Mouse (Mus musculus) midbrain, embryonic 12.5 days (tissue): ENCODE measurements around the gene Slc35c1. TPM values are rescaled to one million over a fixed set of nuclear protein-coding genes. Genes with fewer than 3 reads are reported as not detected.
"Not testable (repeated sequence)": the region's sequence is repeated elsewhere in the genome, so short reads cannot be mapped to it uniquely, and the experiment has no call there.

Experiments
- ATAC-seq: fragments of 200-750 bp; cut with Nextera tagmentation; 2 replicates; pipeline ENCODE4 v1.8.0; 2017; ENCODE audit warnings: low read depth, moderate TSS enrichment, moderate library complexity; ENCODE audit not compliant: low FRiP score
- H3K27ac ChIP-seq: fragments of 300-500 bp; sonication (generic); replicated peaks from 2 replicates; pipeline ENCODE4 v1.5.1; 2016; ENCODE audit warnings: mild to moderate bottlenecking
- H3K27me3 ChIP-seq: fragments of 300-500 bp; sonication (generic); 2 replicates; pipeline ENCODE4 v1.6.1; 2016; ENCODE audit warnings: mild to moderate bottlenecking
- H3K36me3 ChIP-seq: fragments of 300-500 bp; sonication (generic); 2 replicates; pipeline ENCODE4 v1.6.1; 2016
- H3K4me1 ChIP-seq: fragments of 300-500 bp; sonication (generic); 2 replicates; pipeline ENCODE4 v1.6.1; 2016
- H3K4me2 ChIP-seq: fragments of 300-500 bp; sonication (generic); replicated peaks from 2 replicates; pipeline ENCODE4 v1.6.1; 2016; ENCODE audit warnings: mild to moderate bottlenecking, moderate library complexity
- H3K4me3 ChIP-seq: fragments of 300-500 bp; sonication (generic); 2 replicates; pipeline ENCODE4 v1.5.1; 2016; ENCODE audit warnings: mild to moderate bottlenecking
- H3K9ac ChIP-seq: fragments of 300-500 bp; sonication (generic); replicated peaks from 2 replicates; pipeline ENCODE4 v1.6.1; 2016; ENCODE audit warnings: mild to moderate bottlenecking, moderate library complexity
- H3K9me3 ChIP-seq: fragments of 300-500 bp; sonication (generic); 2 replicates; pipeline ENCODE4 v1.6.1; 2016; ENCODE audit warnings: mild to moderate bottlenecking
- WGBS: fragments of 180-500 bp; shearing (Covaris S2); methylation state at CpG from one replicate; pipeline ENCODE4 v1.1.7; 2016; 5-methylcytosine and 5-hydroxymethylcytosine counted together
- polyA plus RNA-seq: library from polyadenylated mRNA; unstranded; fragments of >200 nt; fragmentation: Nextera tagmentation; extraction: Ambion mirVana; gene quantifications from 2 replicates; pipeline ENCODE4 v1.2.1, GENCODE M21; 2016

The Slc35c1 gene
- polyA plus RNA-seq, 1 experiment from 2014 or later: 9.3 TPM

DNA sequence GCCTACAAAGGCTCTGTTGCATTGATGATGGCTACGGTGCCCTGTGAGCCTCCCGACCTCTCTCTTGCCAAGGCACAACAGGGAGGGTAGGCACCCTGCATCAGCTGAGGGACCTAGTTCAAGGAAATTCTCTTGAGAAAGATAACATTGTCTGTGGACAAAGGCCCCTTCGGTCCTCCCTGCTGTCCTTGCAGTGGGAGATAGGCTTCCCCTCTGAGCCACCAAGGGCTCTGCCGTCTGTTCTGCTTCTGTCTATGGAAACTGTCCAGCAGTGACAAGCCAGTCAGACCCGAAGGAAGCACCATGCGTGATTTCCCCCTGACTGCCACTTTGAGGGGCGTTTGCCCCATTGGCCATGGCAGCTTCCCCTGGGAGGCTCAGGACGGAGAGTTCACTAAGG lies 27.5 kb upstream of the Slc35c1 start:
- no peak overlapping the region for H3K27ac ChIP-seq
- ATAC-seq: no peak
- no peak overlapping the region for H3K4me2 ChIP-seq
- 83% methylated on average over 8 of the region's 8 CpGs for WGBS
- no peaks in the 10 kb centered on the region for H3K9me3 ChIP-seq
- no peak overlapping the region for H3K9ac ChIP-seq
- H3K4me3 ChIP-seq: no peak overlapping the region
- H3K27me3 ChIP-seq: peaks cover 33% of the 10 kb centered on the region
- no peaks in the 10 kb centered on the region for H3K36me3 ChIP-seq
- H3K4me1 ChIP-seq: peaks cover 17% of the 10 kb centered on the region

DNA sequence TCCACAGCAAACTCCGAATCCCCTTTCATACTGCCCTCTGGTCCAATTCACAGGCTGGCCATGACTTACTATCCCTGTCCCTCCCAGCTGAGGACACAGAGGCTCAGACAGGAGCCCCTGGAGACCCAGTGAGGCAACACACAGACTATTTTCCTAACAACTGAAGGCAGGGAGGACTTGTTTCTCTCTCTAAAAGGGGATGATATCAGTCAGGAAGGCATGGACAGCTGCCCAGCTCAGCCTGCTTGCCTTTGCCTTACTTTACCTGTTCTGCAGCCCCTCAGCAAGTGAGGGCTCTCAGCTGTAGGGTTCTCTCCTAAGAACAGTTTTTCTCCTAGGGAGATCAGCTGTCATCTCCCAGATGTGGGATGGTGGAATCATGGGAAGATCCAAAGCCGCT lies 26.6 kb upstream of the Slc35c1 start:
- H3K4me2 ChIP-seq: no peak overlapping the region
- H3K9ac ChIP-seq: no peak overlapping the region
- peaks cover 17% of the 10 kb centered on the region for H3K4me1 ChIP-seq
- 61% methylated on average over 2 of the region's 2 CpGs for WGBS
- no peaks in the 10 kb centered on the region for H3K36me3 ChIP-seq
- H3K4me3 ChIP-seq: no peak overlapping the region
- H3K27me3 ChIP-seq: peaks cover 35% of the 10 kb centered on the region
- H3K9me3 ChIP-seq: no peaks in the 10 kb centered on the region
- peak; percentile 16; the same call in 1 of the 2 replicates for ATAC-seq
- no peak overlapping the region for H3K27ac ChIP-seq

DNA sequence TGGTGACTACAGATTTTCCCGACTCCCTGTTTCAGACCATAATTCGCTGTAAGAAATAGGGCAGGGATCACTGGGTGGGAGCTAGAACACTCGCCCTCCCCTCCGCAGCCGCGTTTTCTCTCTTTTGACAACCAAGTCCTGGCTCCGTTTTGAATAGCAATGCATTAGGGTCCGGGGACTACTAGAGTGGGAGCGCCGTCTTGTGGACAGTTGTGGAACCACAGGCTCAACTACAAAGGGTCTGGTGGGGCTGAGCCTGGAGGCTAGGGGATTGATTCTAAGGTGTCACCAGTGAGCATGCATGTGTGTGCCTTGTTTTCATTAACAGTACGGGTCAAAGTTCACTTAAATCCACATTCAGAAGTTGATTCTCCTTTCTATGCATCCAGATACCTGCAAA lies 26.1 kb upstream of the Slc35c1 start:
- no peak overlapping the region for H3K9ac ChIP-seq
- under 1% methylated on average over 11 of the region's 11 CpGs for whole genome bisulfite sequencing
- no peak overlapping the region for H3K4me3 ChIP-seq
- no peak overlapping the region for H3K27ac ChIP-seq
- H3K36me3 ChIP-seq: no peaks in the 10 kb centered on the region
- peaks cover 17% of the 10 kb centered on the region for H3K4me1 ChIP-seq
- H3K27me3 ChIP-seq: peaks cover 35% of the 10 kb centered on the region
- H3K4me2 ChIP-seq: peak overlapping the region; percentile 32
- ATAC-seq: peak; percentile 61
- no peaks in the 10 kb centered on the region for H3K9me3 ChIP-seq

DNA sequence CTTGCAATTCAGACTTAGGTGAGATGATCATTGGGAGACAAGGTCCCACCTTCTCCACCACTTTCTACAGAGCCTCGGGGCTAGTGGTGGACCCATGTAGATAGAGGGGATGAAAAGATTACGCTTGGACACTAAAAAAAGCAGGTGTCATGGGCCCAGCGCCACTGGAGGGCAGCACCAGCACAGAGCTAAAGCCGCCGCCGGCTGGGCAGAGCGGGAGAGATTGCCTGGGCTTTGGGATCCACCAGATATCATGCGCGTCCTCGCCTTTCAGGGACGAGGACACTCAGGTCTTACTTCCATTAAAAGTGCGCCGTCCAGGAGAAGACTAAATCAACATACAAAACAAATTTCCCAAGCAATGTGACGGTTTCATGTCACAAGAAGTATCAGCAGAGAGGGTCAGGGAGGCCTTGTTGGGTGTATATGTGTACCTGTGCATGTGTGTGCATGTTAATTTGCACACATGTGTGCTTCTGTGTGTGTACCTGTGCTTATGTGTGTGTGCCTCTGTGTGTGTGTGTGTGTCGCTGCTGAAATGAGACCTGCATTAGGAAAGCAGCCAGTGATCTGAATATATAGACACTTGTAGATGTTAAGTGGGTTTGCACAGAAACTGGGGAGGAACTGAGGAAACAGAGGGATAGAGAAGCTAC lies 25.4 kb upstream of the Slc35c1 start:
- Histone ChIP-seq H3K36me3 (no peaks in the 10 kb centered on the region), H3K9me3 (no peaks in the 10 kb centered on the region), H3K27me3 (peaks cover 35% of the 10 kb centered on the region), H3K9ac (no peak overlapping the region), H3K4me3 (no peak overlapping the region), H3K27ac (no peak overlapping the region), H3K4me1 (peaks cover 17% of the 10 kb centered on the region), H3K4me2 (peak overlapping the region; percentile 37; the same call in 1 of the 2 replicates)
- 7% methylated on average over 15 of the region's 15 CpGs for WGBS
- ATAC-seq: peak; percentile 60

DNA sequence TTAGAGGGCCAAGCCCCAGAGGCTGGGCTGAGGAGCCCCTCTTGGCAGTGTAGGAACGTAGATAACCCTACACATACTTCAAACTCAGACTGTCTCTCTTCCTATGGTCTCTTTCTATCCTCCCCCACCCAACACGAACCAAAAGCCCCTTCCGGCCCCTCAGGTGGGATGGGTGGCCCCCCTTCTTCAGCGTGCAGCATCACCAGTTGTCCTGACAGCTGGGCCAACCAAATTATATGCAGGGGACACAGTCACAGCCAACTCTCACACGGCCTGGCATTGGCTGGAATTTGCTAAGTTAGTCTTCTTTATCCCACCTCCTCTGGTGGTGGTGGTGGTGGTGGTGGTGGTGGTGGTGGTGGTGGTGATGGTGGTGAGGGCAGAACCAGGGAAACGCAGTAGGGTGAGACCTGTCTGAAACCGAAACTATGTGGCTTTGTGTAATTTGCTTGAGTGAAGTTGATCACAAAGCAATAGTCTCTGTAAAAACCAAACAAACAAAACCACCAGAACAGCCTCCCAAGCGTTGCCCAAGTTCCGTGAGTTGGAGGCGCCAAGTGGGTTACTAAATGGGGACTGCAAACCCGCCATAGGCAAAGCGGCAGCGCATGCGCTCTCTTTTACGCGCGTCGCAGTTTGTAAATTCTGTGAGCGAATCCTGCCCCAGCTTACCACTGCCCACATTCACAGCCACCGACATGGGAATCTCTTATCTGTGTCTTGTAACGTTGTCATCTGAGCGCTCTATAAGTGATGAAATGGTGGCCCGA lies 24.1 kb upstream of the Slc35c1 start:
- Histone ChIP-seq H3K27ac (no peak overlapping the region), H3K9ac (no peak overlapping the region), H3K4me3 (0 out of 2 replicates have a peak overlapping the region, but pooled peaks have one; percentile 10), H3K27me3 (peaks cover 35% of the 10 kb centered on the region), H3K4me1 (peaks cover 17% of the 10 kb centered on the region), H3K36me3 (no peaks in the 10 kb centered on the region), H3K4me2 (peak overlapping the region; percentile 37), H3K9me3 (no peaks in the 10 kb centered on the region)
- WGBS: 35% methylated on average over 23 of the region's 23 CpGs
- ATAC-seq: no peak

DNA sequence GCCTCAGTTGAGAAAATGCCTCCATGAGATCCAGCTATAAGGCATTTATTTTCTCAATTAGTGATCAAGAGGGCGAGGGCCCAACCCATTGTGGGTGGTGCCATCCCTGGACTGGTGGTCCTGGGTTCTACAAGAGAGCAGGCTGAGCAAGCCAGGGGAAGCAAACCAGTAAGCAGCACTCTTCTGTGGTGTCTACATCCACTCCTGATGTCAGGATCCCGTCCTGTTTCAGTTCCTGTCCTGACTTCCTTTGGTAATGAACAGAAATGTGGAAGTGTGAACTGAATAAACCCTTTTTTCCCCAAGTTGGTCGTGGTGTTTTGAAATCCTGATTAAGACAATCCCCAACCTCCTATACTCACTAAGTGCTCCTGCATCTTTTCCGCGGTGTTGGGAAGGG lies 23.2 kb upstream of the Slc35c1 start:
- H3K9me3 ChIP-seq: no peaks in the 10 kb centered on the region
- ATAC-seq: no peak
- no peak overlapping the region for H3K4me3 ChIP-seq
- peaks cover 17% of the 10 kb centered on the region for H3K4me1 ChIP-seq
- no peak overlapping the region for H3K9ac ChIP-seq
- H3K27ac ChIP-seq: no peak overlapping the region
- peaks cover 35% of the 10 kb centered on the region for H3K27me3 ChIP-seq
- 62% methylated on average over 5 of the region's 5 CpGs for WGBS
- H3K36me3 ChIP-seq: no peaks in the 10 kb centered on the region
- H3K4me2 ChIP-seq: no peak overlapping the region

DNA sequence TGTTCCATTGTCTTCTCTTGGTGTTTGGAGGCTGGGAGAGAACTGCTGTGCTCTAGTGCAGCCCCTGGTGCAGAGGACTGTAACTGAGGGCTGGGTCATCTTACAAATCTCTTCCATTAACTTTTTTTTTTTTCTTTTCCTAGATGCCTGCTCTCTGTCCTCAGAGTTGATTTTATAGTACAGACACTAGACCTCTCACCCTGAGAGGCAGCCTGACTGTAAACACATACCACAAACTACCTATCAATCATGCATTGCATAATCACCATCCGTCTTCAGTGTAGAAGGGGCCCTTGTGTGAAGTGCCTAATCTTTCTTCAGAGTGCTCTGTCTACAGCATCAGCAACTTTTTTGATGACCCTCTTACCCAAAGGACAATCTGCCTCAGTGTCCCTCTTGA lies 22.2 kb upstream of the Slc35c1 start:
- H3K4me3 ChIP-seq: no peak overlapping the region
- 60% methylated on average over 1 of the region's 1 CpGs for WGBS
- no peak overlapping the region for H3K4me2 ChIP-seq
- H3K27me3 ChIP-seq: peaks cover 35% of the 10 kb centered on the region
- ATAC-seq: no peak
- H3K36me3 ChIP-seq: no peaks in the 10 kb centered on the region
- H3K9ac ChIP-seq: no peak overlapping the region
- H3K4me1 ChIP-seq: peaks cover 17% of the 10 kb centered on the region
- H3K27ac ChIP-seq: no peak overlapping the region
- H3K9me3 ChIP-seq: no peaks in the 10 kb centered on the region

DNA sequence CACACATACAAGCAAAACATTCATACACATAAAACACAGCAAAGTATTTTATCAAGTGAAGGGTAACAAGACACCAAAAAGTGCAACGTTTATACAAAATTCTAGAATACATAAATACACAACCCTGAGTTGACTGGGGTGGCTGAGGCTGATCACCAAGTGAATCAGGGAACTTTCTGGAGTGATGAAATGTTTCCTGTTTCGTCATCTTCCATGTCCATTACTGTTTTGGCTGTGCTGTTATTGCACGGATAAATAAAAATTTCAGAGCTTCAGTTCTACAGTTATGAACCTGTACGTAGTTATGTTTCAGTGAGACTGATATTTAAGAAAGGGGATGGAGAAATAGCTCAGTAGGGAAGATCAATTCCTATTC lies 18.0 kb upstream of the Slc35c1 start:
- H3K27me3 ChIP-seq: peaks cover 7% of the 10 kb centered on the region
- no peak overlapping the region for H3K4me2 ChIP-seq
- H3K9me3 ChIP-seq: no peaks in the 10 kb centered on the region
- no peaks in the 10 kb centered on the region for H3K36me3 ChIP-seq
- WGBS: 88% methylated on average over 4 of the region's 4 CpGs
- no peak overlapping the region for H3K9ac ChIP-seq
- H3K4me3 ChIP-seq: no peak overlapping the region
- no peaks in the 10 kb centered on the region for H3K4me1 ChIP-seq
- H3K27ac ChIP-seq: no peak overlapping the region
- ATAC-seq: no peak

DNA sequence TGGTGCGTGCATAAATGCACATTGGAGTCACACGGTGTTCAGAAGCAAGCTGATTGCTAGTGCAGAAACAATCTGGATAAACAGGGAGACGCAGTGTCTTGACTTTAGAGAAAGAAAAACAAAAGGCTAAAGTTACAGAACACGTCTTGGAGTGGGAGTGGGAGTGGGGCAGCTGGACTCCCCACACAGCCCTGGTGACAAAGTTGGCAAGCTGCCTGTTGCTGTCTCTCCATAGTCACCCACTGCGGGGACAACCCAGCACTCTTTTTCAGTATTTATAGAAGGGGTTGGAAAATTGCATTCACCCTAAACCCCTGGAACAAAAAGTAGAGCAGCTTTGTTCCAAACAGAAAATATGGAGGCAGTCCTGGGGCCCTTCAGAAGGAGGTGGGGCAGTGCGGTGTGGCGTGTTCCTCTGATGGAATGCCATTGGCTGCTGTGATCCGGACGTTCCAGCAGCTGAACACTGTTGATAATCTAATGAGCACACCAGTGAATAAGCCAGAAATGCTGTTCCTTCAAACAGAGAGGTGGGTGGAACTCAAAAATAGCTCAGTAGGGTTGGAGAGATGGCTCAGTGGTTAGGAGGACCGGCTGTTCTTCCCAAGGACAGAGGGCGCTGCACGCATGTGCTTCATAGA lies 17.5 kb upstream of the Slc35c1 start:
- peaks cover 2% of the 10 kb centered on the region; the same call in 1 of the 2 replicates for H3K27me3 ChIP-seq
- no peaks in the 10 kb centered on the region for H3K9me3 ChIP-seq
- no peak overlapping the region for H3K27ac ChIP-seq
- no peak overlapping the region for H3K4me3 ChIP-seq
- H3K4me1 ChIP-seq: no peaks in the 10 kb centered on the region
- ATAC-seq: no peak
- 80% methylated on average over 12 of the region's 12 CpGs for WGBS
- H3K9ac ChIP-seq: no peak overlapping the region
- H3K36me3 ChIP-seq: no peaks in the 10 kb centered on the region
- no peak overlapping the region for H3K4me2 ChIP-seq

DNA sequence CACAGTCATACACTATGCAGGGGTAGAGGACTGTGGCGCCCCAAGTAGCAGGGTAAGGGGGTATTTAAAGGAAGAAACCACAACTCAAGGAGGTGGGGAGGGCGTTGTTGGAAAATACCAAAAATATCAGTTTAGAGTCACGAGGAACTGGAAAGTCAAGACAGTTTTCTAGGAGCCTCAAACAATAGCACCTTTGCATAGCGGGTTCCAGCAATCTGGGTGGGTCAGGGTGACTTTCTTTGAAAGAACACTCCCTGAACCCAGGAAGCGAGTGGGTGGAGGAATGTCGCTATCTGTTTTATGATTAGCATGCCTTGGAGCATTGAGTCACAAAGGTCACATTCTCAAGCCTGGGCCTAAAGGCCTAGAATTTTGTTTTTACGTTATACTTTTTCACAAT lies 16.2 kb upstream of the Slc35c1 start:
- H3K4me2 ChIP-seq, H3K4me3 ChIP-seq, ATAC-seq, H3K27me3 ChIP-seq, H3K4me1 ChIP-seq, H3K27ac ChIP-seq, H3K9ac ChIP-seq, H3K9me3 ChIP-seq, H3K36me3 ChIP-seq: not testable (repeated sequence)
- WGBS: 88% methylated on average over 7 of the region's 7 CpGs

DNA sequence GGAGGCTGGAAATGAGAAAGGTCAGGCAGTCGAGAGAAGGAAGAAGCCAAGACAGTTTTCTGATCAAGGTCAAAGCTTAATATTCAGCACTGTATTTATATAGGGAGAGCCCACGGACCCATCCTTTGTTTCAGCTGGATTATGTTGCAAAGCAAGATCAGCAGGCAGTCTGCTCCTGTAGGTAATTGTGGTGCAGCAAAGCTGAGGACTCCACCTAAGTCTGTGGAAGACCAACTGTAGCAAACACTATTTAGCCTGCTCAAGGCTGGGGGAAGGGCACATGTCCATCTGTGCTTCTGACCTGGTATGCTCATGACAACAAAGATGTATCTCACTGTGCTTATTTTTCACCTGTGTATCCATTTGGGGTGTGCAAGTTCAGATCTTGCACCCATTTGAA lies 15.4 kb upstream of the Slc35c1 start:
- Histone ChIP-seq H3K27me3 (no peaks in the 10 kb centered on the region), H3K4me3 (no peak overlapping the region), H3K4me1 (no peaks in the 10 kb centered on the region), H3K4me2 (no peak overlapping the region), H3K27ac (no peak overlapping the region), H3K9ac (no peak overlapping the region), H3K36me3 (no peaks in the 10 kb centered on the region), H3K9me3 (no peaks in the 10 kb centered on the region)
- no peak for ATAC-seq
- 62% methylated on average over 2 of the region's 2 CpGs for WGBS

DNA sequence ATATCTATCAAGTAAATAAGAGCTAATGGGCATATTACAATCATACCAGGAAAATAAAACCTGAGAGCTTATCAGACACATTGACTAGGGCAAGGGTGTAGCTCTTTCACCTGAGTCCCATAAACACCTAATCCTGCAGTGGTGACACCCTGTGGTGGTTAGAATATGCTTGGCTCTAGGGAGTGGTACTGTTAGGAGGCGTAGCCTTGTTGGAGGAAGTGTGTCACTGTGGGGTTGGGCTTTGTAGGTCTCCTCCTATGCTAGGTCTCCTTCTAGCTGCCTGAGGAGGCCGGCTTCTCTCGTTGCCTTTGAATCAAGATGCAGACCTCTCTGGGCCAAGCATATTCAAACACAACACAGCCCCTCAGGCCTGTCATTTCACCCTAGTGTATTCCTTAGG lies 14.6 kb upstream of the Slc35c1 start:
- no peaks in the 10 kb centered on the region for H3K36me3 ChIP-seq
- WGBS: 87% methylated on average over 3 of the region's 3 CpGs
- no peak for ATAC-seq
- H3K27ac ChIP-seq: no peak overlapping the region
- H3K4me1 ChIP-seq: no peaks in the 10 kb centered on the region
- no peaks in the 10 kb centered on the region for H3K27me3 ChIP-seq
- H3K4me2 ChIP-seq: no peak overlapping the region
- H3K9ac ChIP-seq: no peak overlapping the region
- no peaks in the 10 kb centered on the region for H3K9me3 ChIP-seq
- H3K4me3 ChIP-seq: no peak overlapping the region
